Comparison of ENCODE assay signal across 1 mouse cellular context in the genomic region with DNA sequence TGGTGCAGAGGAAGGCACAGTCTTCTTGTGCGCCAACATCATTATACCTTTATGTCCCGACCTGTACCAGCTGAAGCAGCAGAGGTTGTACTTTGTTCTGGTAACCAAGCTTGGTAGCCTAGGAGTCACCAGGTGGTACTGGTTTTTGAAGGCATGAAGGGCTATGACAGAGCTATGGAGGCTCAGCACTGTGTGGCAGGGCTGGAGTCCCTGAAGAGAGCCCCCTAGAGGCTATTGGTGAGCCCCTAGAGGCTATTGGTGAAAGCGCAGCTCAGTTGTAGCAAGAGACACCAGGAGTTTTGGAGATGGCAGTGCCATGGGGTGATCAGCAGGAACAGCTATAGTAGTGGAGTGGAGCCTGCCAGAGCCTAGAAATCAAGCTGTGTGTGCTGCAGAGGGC.
TF ChIP-seq lines count a peak whose summit lies in the region.

No protein-coding gene starts in this region.

TF ChIP-seq in MEL, 35 proteins besides CTCF, POLR2A, EP300 and RAD21:
- TF ChIP-seq ZC3H11A (IDR thresholded peaks at IDR 0.05; ENCODE audit: low read depth, low read length) (0 out of 2 replicates have a peak, but pooled peaks have one; percentile 8), UBTF (IDR thresholded peaks at IDR 0.05; ENCODE audit: borderline replicate concordance, insufficient read depth, low read depth, low read length) (no peak), NELFE (IDR thresholded peaks at IDR 0.05; ENCODE audit: low read depth, low read length) (no peak), POLR2AphosphoS2 (IDR thresholded peaks at IDR 0.05; ENCODE audit: low read length) (no peak), MAZ (IDR thresholded peaks at IDR 0.05; ENCODE audit: low read depth, low read length) (no peak), SIN3A (IDR thresholded peaks at IDR 0.05; ENCODE audit: low read length) (no peak), CHD1 (IDR thresholded peaks at IDR 0.05; ENCODE audit: low read depth, low read length) (no peak), SMC3 (IDR thresholded peaks at IDR 0.05; ENCODE audit: low read depth, low read length) (peak; percentile 48), TBP (IDR thresholded peaks at IDR 0.05; ENCODE audit: low read depth, low read length) (no peak)
